Mouse (Mus musculus): ENCODE measurements around the gene Syce2.
"Not testable (repeated sequence)": the region's sequence is repeated elsewhere in the genome, so short reads cannot be mapped to it uniquely, and the experiment has no call there.

DNA sequence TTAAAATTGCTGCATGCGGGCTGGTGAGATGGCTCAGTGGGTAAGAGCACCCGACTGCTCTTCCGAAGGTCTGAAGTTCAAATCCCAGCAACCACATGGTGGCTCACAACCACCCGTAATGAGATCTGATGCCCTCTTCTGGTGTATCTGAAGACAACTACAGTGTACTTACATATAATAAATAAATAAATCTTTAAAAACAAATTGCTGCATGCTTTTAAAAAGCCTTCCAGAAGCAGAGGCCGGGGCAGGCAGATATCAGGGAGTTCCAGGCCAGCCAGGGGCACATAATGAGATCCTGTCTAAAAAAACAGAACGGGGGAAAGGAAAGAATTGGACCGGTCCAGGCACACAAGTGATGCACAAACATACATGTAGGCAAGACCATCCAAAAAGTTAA, 36.1 kb downstream of the Syce2 start:
- TF ChIP-seq CTCF, EP300 (IDR thresholded peaks at IDR 0.05; ENCODE audit: low read depth): not testable (repeated sequence)

Data from heart, postnatal 0 days (tissue).